Mouse (Mus musculus) spleen, embryonic (tissue): Measurements from ENCODE around the gene Rps19.

Experiments used
- CTCF ChIA-PET: fragments of 350-600 bp; sonication (Branson Sonifier 250); formaldehyde crosslinking; loops from one replicate; lab custom pipeline; 2022; lab: Charles Lee

The Rps19 gene

GRCm38 (mm10) chr7:24902264-24902629 lies 18.1 kb downstream of the Rps19 start:
- CTCF ChIA-PET, result interaction anchor here (0.6 to 1.8 kb wide), 3 partner anchors 9 to 493 kb away, joined by 3 to 7 read pairs (median 6); no protein-coding TSS in a partner anchor

DNA sequence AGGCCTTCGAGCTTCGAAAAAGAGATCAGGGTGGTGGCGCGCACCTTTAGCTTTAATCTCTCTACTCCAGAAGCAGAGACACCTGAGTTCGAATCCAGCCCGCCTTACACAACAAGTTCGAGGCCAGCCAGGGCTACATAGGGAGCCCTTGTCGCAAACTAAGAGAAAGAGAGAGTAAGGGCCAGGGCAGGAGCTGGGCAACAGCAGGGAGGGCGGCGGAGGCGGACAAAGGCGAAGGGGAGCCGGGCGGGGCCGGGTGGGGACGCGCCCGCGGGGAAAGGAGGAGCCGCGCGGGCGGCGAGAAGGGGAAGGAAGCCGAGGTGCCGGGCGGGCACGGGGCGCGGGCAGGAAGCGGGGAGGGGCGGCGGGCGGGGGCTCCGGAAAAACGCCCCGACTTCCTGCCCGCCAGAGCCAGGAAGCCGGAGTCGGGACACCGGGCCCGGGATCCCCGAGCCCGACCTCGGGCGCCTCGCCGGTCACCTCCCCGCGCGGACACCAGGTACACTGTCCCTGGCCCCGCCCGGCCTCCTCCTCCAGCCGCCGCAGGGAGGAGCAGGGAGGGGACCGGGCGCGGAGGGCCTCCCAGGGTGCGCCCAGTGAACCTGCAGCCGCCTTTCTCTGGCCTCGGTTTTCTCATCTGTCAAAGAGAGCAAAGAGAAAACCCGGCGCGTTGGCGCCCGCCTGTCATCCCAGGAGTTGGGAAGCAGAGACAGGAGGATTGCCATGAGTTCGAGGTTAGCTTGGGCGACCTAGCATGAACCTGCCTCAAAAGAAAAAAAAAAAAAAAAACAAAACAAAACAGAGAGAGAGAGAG lies 18.7 kb downstream of the Rps19 start, which contains the start of gene Arhgef1:
Gene Arhgef1 (plus strand): TSS at position 283 of the 814 bp plus-strand sequence.
- CTCF ChIA-PET, result interaction anchor here (0.6 to 1.8 kb wide), 5 partner anchors 10 to 492 kb away, joined by 3 to 21 read pairs (median 7); no protein-coding TSS in a partner anchor

DNA sequence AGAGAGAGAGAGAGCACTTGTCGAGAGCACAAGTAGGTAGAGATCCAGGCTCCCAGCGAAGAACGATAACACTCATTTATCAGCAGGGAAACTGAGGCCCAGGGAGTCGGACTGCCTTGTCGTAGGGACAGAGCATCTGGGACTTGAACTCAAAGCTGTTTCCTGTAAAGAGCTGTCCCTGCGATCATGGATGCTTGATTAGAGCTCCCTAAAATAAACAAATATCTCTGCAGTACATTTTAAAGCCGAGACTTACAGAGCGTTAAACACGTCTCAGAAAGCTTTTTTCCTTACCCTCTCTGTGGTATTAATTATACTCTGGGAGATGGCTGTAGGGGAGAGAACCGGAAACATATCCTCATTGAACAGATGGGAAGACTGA lies 19.3 kb downstream of the Rps19 start:
- CTCF ChIA-PET, result interaction anchor here (0.6 to 1.8 kb wide), 4 partner anchors 9 to 22 kb away, joined by 7 to 21 read pairs (median 14); no protein-coding TSS in a partner anchor

DNA sequence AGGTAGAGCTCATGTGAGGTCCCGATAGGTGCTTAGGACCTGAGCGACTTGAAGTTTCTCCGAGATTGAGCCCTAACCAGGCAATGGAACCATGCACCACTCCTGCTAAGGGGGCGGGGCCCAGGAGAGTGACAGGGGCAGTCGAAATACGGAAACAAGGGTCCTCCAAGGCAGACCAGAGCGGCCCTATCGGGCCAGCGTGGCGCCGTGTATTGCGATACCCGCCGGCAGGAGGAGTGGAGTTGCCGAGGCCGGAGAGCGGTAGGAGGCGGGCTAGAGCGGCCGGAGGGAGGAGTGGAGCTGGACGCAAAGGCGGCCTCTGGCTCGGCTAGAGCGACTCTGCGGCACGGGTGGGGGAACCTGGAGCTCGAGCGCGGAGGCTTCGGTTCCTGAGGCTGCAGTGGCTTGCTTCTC lies 19.9 kb downstream of the Rps19 start:
- CTCF ChIA-PET, result interaction anchor here (0.5 to 0.6 kb wide), 2 partner anchors 10 to 41 kb away, joined by 4 to 19 read pairs; no protein-coding TSS in a partner anchor

- CTCF ChIA-PET, result interaction anchor here (0.5 to 0.7 kb wide), 2 partner anchors 58 to 311 kb away, joined by 4 to 5 read pairs; no protein-coding TSS in a partner anchor
These were observed 20.8 kb downstream of the Rps19 start for GRCm38 (mm10) chr7:24904936-24905335.

- CTCF ChIA-PET, result interaction anchor here (0.8 to 1.9 kb wide), 2 partner anchors 16 to 23 kb away, joined by 3 to 10 read pairs; no protein-coding TSS in a partner anchor
These were observed 22.4 kb downstream of the Rps19 start for GRCm38 (mm10) chr7:24906551-24906950.

GRCm38 (mm10) chr7:24907211-24907748 lies 23.1 kb downstream of the Rps19 start:
- CTCF ChIA-PET, result interaction anchor here (1.9 kb wide), 1 partner anchor 16 kb away, joined by 10 read pairs; no protein-coding TSS in a partner anchor

DNA sequence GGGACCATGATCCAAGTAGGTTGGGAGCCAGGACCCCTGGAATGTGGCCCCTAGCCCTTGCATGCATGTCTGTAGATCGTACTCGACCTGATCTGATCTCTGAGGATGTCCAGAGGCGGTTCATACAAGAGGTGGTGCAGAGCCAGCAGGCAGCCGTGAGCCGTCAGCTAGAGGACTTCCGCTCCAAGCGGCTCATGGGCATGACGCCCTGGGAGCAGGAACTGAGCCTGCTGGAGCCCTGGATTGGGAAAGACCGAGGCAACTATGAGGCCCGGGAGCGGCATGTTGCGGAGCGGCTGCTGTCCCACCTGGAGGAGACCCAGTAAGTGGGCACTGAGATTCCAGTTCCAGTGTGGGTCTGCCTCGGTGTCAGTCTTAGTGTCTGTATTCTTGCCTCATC lies 28.3 kb downstream of the Rps19 start:
- CTCF ChIA-PET, result no interaction called here

DNA sequence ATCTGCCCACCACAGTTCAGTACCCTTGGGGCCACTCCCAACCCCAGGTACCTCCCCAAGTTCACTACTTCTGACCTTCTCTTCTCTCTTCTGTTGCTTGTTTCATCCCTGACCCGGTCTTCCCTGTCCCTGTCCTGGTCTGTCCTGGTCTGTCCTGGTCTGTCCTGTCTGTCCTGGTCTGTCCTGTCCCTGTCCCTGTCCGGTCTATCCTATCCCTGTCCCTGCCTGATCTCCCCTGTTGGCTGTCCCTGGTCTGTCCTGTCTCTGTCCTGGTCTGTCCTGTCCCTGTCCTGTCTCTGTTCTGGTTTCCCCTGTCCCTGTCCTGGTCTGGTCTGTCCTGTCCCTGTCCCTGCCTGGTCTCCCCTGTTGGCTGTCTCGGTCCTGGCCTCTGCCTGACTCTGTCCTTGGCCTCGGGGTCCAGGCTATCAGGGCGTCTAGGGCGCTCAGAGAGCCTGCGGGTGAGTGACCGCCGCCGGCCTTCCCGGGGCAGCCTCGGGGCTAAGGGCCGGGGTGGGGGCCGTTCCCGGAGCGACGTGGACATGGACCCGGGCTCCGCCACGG lies 34.7 kb downstream of the Rps19 start:
- CTCF ChIA-PET, result interaction anchor here (0.6 kb wide), 1 partner anchor 9 kb away, joined by 16 read pairs; no protein-coding TSS in a partner anchor

GRCm38 (mm10) chr7:24919728-24920127 lies 35.6 kb downstream of the Rps19 start:
- CTCF ChIA-PET, result interaction anchor here (0.6 kb wide), 1 partner anchor 162 kb away, joined by 3 read pairs; no protein-coding TSS in a partner anchor

- CTCF ChIA-PET, result no interaction called here
These were observed 46.3 kb downstream of the Rps19 start for GRCm38 (mm10) chr7:24930475-24930874.

GRCm38 (mm10) chr7:24931651-24932050 lies 47.5 kb downstream of the Rps19 start:
- CTCF ChIA-PET, result interaction anchor here (0.6 kb wide), 1 partner anchor 37 kb away, joined by 5 read pairs; no protein-coding TSS in a partner anchor
